Mouse (Mus musculus) small intestine, adult 2 months (tissue): ENCODE measurements at regions not wholly inside any gene's neighbourhood (a gene's known extent, or its start where the extent isn't known, plus 50 kb on each side); places are given as distances from the start of the nearest gene placed in this dataset.

Experiments
- CTCF ChIP-seq: fragments of 200-500 bp; IDR thresholded peaks from 2 replicates; pipeline ENCODE4 v1.5.1; 2012; ENCODE audit warnings: low read depth, mild to moderate bottlenecking, control low read depth, inconsistent platforms, low read length, moderate library complexity, mixed read lengths; ENCODE audit not compliant: insufficient replicate concordance, insufficient read length; ENCODE audit errors: extremely low read depth
- POLR2A ChIP-seq: fragments of 200-500 bp; IDR thresholded peaks from 2 replicates; pipeline ENCODE4 v1.6.1; 2012; ENCODE audit warnings: low read depth, mild to moderate bottlenecking, control low read depth, inconsistent platforms, low read length, moderate library complexity

DNA sequence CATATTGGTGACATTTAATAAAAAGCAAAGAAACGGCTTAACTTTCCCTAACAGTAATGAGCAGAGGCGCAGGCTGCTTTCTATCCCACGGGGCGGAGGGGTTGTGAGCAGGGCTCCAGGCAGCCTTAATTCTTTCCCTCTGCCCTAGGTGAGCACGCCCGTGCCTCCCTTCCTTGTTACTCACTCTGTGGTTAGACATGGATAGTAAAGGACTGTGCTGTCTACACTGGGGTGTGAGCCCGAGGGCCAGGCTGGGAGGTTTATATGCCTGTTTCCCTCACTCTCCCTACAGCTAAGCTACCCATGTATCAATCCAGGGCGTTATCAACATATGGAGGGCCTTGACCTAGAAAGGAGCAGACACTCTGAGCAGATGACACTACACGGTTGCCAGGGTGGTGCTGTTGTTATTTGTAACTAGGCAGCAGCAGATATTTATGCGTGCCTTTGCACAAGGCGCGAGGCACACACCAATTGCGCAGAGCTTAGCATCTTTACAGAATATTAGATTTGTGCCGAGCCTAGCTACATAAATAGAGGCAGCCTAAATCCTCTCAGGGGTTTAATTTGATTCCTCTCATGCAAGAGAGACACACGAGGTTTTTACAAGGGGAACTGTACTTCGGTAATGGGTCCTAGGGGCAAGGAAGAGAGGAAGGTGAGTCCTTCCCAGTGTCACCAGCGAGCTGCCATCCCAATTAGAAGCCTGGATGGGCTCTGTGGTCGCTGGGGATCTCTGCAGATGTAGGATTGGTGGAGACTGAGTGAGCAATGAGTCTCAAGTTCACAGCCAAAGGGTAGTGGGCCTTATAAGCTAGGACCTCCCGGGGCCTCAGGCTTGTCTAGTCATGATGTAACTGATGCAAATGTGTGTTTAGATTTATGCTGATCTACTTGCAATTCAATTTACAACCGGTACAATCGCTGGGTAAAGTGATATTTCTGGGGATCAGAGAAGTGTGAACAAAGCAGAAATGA is 278.6 kb upstream of the Kazn start:
- no peak for TF ChIP-seq POLR2A
- TF ChIP-seq CTCF: no peak
